Mouse (Mus musculus) midbrain, embryonic 14.5 days (tissue): ENCODE data around the gene Gm17387. TPM values are rescaled to one million over a fixed set of nuclear protein-coding genes. Genes with fewer than 3 reads are reported as not detected.

Source experiments
- ATAC-seq: fragments of 200-750 bp; cut with Nextera tagmentation; 2 replicates; pipeline ENCODE4 v1.8.0; 2017; ENCODE audit warnings: moderate number of reproducible peaks, moderate library complexity; ENCODE audit not compliant: low FRiP score, low TSS enrichment
- DNase-seq: peaks from one replicate; pipeline ENCODE4 v3.0.0-alpha.2; 2015
- H3K27ac ChIP-seq: fragments of 300-500 bp; sonication (generic); replicated peaks from 2 replicates; pipeline ENCODE4 v1.5.1; 2014; ENCODE audit warnings: mild to moderate bottlenecking, low read depth, low read length, moderate library complexity
- H3K27me3 ChIP-seq: fragments of 300-500 bp; sonication (generic); 2 replicates; pipeline ENCODE4 v1.6.1; 2014; ENCODE audit warnings: low read length, control low read depth, mixed read lengths; ENCODE audit not compliant: control insufficient read depth, insufficient read depth
- H3K36me3 ChIP-seq: fragments of 300-500 bp; sonication (generic); 2 replicates; pipeline ENCODE4 v1.6.1; 2014; ENCODE audit warnings: low read length, control low read depth; ENCODE audit not compliant: control insufficient read depth, insufficient read depth
- H3K4me1 ChIP-seq: fragments of 300-500 bp; sonication (generic); 2 replicates; pipeline ENCODE4 v1.6.1; 2014; ENCODE audit warnings: mild to moderate bottlenecking, antibody characterized with exemption, low read length, control low read depth; ENCODE audit not compliant: control insufficient read depth, insufficient read depth
- H3K4me2 ChIP-seq: fragments of 300-500 bp; sonication (generic); 2 replicates; pipeline ENCODE4 v1.6.1; 2014; ENCODE audit warnings: mild to moderate bottlenecking, low read length, moderate library complexity
- H3K4me3 ChIP-seq: fragments of 300-500 bp; sonication (generic); replicated peaks from 2 replicates; pipeline ENCODE4 v1.5.1; 2014; ENCODE audit warnings: low read depth, low read length
- H3K9ac ChIP-seq: fragments of 300-500 bp; sonication (generic); replicated peaks from 2 replicates; pipeline ENCODE4 v1.6.1; 2014; ENCODE audit warnings: mild to moderate bottlenecking, low read length, moderate library complexity
- H3K9me3 ChIP-seq: fragments of 300-500 bp; sonication (generic); 2 replicates; pipeline ENCODE4 v1.6.1; 2016; ENCODE audit warnings: low read length, control low read depth, mixed read lengths; ENCODE audit not compliant: control insufficient read depth
- WGBS: fragments of 180-500 bp; shearing (Covaris S2); extraction: QIAGEN DNeasy Blood & Tissue Kit; methylation state at CpG from one replicate; pipeline ENCODE4 v1.1.7; 2014; 5-methylcytosine and 5-hydroxymethylcytosine counted together
- polyA plus RNA-seq: library from polyadenylated mRNA; unstranded; fragments of >200 nt; fragmentation: Nextera tagmentation; extraction: Ambion mirVana; gene quantifications from 2 replicates; pipeline ENCODE4 v1.2.1, GENCODE M21; 2014

Gm17387 gene
- polyA plus RNA-seq, 1 experiment from 2014 or later: not detected

DNA sequence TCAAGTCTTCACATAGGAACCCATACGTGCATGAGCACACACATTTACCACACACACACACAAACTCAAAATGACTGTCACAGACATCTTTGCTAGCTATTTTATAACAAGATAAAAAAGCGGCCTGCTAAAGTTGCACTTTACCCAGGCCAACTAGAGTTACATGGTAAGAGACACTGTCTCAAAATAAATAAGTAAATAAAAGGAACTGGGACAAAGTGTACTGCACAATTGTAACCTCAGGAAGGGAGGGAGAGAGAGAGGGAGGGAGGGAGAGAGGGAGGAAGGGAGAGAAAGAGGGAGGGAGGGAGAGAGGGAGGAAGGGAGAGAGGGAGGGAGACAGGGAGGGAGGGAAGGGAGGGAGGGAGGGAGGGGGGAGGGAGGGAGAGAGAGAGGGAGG is 23.5 kb downstream of the Gm17387 start:
- H3K4me2 ChIP-seq: no peak overlapping the region
- no peak overlapping the region for H3K27ac ChIP-seq
- H3K9me3 ChIP-seq: no peaks in the 10 kb centered on the region; the same call in 1 of the 2 replicates
- no peaks in the 10 kb centered on the region for H3K27me3 ChIP-seq
- H3K36me3 ChIP-seq: no peaks in the 10 kb centered on the region
- H3K4me1 ChIP-seq: peaks cover 7% of the 10 kb centered on the region
- H3K9ac ChIP-seq: no peak overlapping the region
- ATAC-seq: no peak
- no peak overlapping the region for H3K4me3 ChIP-seq
- WGBS: 86% methylated on average over 2 of the region's 2 CpGs
- DNase-seq: no peak

DNA sequence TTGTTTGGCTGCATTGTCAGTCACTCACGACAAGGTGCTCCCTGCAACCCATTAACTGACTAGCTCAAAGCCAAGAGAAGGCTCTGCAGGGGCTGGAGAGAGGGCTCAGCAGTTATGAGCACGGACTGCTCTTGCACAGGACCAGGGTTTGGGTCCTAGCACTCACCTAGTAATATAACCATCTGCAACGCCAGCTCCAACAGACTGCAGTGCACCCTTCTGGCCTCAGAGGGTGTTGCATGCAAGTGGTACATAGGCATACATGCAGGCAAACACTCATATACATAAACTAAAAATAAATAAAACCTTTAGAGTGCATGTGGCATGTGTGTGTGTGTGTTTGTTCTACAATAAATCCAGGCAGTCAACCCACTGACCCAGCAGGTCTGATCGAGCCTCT is 26.9 kb downstream of the Gm17387 start:
- Histone ChIP-seq H3K4me1 (peaks cover 10% of the 10 kb centered on the region), H3K4me2 (no peak overlapping the region), H3K27ac (no peak overlapping the region), H3K4me3 (no peak overlapping the region), H3K9me3 (no peaks in the 10 kb centered on the region; the same call in 1 of the 2 replicates), H3K27me3 (no peaks in the 10 kb centered on the region), H3K36me3 (no peaks in the 10 kb centered on the region), H3K9ac (no peak overlapping the region)
- DNase-seq: no peak
- ATAC-seq: no peak
- WGBS: 88% methylated on average over 4 of the region's 4 CpGs

DNA sequence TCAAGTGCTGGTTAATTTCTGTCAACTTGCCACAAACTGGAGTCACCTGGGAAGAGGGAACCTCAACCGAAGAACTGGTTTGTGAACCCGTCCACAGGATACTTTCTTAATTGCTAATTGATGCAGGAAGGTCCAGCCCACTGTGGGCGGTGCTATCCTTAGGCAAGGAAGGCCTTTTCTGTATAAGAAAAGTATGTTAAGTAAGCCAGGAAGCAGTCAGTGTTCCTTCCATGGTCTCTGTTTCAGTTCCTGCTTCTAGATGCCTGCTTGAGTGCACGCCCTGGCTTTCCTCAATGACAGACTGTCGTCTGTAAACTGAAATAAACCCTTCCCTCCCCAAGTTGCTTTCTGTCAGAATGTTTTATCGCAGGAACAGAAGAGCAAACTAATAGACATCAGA is 28.0 kb downstream of the Gm17387 start:
- Histone ChIP-seq H3K9me3 (no peaks in the 10 kb centered on the region; the same call in 1 of the 2 replicates), H3K4me2 (no peak overlapping the region), H3K9ac (no peak overlapping the region), H3K4me1 (peaks cover 15% of the 10 kb centered on the region), H3K4me3 (no peak overlapping the region), H3K27me3 (no peaks in the 10 kb centered on the region), H3K27ac (no peak overlapping the region), H3K36me3 (no peaks in the 10 kb centered on the region)
- ATAC-seq (no peak), DNase-seq (no peak)
- WGBS: 93% methylated on average over 6 of the region's 6 CpGs

DNA sequence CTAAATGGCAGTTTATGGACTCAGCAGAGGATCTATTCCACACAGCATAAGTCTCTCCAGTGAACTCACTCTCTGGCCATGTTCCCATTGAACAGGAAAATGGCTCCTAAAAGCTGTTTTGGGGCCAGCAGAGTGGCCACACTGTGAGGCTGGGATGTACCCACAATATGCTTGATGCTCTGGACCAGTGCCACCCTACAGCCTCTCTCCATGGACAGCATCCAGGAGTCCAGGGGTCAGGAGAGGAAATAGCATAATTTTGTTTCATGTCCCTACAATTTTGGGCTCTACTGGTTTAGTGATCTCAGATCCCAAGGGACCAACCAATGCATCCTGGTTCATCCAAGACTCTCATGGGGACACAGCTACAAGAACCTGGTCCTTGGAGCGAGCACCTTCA is 28.6 kb downstream of the Gm17387 start:
- H3K4me1 ChIP-seq: peaks cover 21% of the 10 kb centered on the region
- no peak overlapping the region for H3K4me3 ChIP-seq
- 95% methylated on average over 1 of the region's 1 CpGs for WGBS
- H3K9ac ChIP-seq: no peak overlapping the region
- H3K27me3 ChIP-seq: no peaks in the 10 kb centered on the region
- H3K36me3 ChIP-seq: no peaks in the 10 kb centered on the region
- no peak overlapping the region for H3K4me2 ChIP-seq
- DNase-seq (no peak), ATAC-seq (no peak)
- H3K27ac ChIP-seq: no peak overlapping the region
- H3K9me3 ChIP-seq: no peaks in the 10 kb centered on the region; the same call in 1 of the 2 replicates

DNA sequence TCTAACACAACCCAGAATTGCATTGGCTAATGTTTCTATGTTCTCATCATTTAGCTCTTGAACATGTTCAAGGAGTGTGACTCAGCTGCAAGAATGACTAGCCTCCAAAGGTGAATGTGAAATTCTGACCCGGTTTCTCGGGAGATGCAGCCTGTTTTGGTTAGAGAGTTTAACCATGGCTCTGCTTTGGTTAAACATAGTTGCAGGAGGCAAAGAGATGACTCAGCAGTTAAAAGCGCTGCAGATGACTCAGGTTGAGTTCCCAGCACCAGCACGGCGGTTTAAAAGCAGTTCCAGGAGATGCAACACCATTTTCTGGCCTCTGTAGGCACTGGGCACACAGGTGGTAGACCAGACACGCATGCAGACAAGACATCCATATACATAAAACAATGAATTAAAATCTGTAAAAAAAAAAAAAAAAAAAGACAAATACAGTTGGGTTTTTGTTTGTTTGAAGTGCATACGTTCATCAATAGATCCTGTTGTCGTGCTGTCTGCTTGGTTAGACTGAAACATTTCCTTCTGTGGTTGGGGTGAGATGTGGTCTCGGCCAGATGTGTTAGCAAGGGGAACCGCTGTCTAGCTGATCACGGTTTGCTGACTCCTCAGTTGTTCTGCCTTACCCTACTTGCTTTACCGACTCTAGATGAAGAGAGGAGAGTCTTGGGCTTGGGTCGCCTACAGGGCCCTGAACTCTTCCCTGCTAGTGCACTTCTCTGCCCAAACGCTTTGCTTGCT is 29.8 kb downstream of the Gm17387 start:
- Histone ChIP-seq H3K27ac (no peak overlapping the region), H3K4me1 (peaks cover 23% of the 10 kb centered on the region), H3K4me2 (no peak overlapping the region), H3K36me3 (peaks cover 8% of the 10 kb centered on the region; the same call in 1 of the 2 replicates), H3K4me3 (no peak overlapping the region), H3K27me3 (no peaks in the 10 kb centered on the region), H3K9ac (no peak overlapping the region), H3K9me3 (no peaks in the 10 kb centered on the region; the same call in 1 of the 2 replicates)
- no peak for ATAC-seq
- 96% methylated on average over 14 of the region's 14 CpGs for WGBS
- DNase-seq: no peak

DNA sequence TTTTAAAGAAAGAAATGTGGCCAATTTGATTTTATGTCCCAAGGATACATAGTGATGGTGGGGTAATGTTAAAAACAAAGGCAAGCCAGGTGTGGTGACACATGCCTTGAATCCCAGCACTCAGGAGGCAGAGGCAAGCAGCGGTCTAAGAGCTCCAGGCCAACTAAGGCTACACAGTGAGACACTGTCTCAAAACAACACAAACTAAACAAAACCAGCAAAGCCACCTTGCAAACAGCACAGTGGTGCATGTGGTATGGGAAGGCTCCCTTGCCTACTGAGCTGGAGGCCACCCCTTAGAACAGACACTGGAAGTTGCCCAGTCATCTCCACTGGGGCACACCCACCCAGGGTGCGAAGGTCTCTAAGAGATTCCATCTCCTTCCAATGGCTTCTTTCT is 31.0 kb downstream of the Gm17387 start:
- Histone ChIP-seq H3K9me3 (no peaks in the 10 kb centered on the region; the same call in 1 of the 2 replicates), H3K4me2 (peak overlapping the region; percentile 83), H3K36me3 (peaks cover 19% of the 10 kb centered on the region), H3K27ac (peak overlapping the region; percentile 94), H3K9ac (peak overlapping the region; percentile 98), H3K4me3 (peak overlapping the region; percentile 85), H3K4me1 (peaks cover 23% of the 10 kb centered on the region), H3K27me3 (no peaks in the 10 kb centered on the region)
- DNase-seq: no peak
- ATAC-seq: 0 out of 2 replicates have a peak, but pooled peaks have one; percentile 1
- WGBS: 65% methylated on average over 2 of the region's 2 CpGs

DNA sequence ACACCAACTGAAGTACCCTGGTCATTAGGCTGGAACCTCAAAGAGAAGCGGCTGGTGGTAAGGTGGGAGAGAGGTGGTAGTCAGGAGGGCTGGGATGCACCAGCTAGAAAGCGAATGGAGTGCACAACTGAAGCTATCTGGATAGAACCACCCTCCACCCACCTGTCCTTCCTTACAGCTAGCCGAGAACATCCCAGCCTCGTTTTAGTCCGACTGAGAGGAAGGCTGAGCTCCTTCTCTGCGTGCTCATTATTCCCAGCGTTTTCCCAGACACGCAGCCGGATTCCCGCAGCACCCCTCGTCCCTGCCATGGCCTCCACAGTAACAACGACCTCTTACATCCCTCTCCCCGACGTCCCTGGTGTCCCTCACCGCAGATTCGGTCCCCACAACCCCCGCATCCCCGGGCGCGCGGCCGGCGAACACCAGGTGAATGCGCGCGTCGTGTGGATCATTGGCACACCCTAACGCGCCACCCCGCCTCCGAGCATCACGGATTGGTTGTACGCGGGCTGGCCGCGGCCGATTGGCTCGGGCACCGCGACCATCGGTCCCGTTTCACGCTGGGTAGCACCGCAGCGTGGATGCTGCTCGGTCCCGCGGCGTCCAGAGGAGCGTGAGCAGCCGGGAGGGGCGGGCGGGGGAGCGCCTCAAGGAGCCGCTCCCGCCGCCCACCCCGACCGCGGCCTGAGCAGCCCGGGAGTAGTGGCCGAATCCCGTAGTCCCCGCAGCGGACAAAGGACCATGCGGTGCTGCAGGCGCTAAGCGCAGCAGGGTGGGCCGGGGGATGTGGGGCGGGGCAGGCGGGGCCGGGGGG is 31.7 kb downstream of the Gm17387 start, which contains the start of gene B4galnt4:
Gene B4galnt4, plus strand, starts transcription at position 679 of the 817 bp plus-strand sequence.
- Histone ChIP-seq H3K4me1 (peaks cover 23% of the 10 kb centered on the region), H3K27ac (peak within 1 kb of the TSS; percentile 94), H3K9ac (peak within 1 kb of the TSS; percentile 98), H3K4me2 (peak within 1 kb of the TSS; percentile 83), H3K36me3 (peaks cover 26% of the 10 kb centered on the region), H3K9me3 (no peaks in the 10 kb centered on the region; the same call in 1 of the 2 replicates), H3K4me3 (peak within 1 kb of the TSS; percentile 85), H3K27me3 (no peaks in the 10 kb centered on the region)
- DNase-seq: peak; percentile 97
- under 1% methylated on average over 60 of the region's 72 CpGs for WGBS
- ATAC-seq: peak; percentile 96

DNA sequence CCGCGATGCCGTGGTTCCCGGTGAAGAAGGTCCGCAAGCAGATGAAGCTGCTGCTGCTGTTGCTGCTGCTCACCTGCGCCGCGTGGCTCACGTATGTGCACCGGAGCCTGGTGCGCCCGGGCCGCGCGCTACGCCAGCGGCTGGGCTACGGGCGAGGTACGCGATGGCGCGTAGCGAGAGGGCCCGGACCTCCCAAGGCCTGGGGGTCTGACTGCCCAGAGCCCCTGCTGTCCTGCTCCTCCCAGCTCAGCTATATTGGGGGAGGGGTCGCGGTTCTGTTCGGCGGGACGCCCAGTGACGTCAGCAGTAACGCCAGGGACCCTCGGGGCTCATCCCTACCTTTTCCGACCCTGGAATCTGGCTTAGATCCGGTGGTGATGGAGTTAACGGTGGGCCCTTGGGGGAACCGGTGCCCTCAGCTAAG is 32.4 kb downstream of the Gm17387 start:
- H3K9me3 ChIP-seq: no peaks in the 10 kb centered on the region
- peak overlapping the region; percentile 98 for H3K9ac ChIP-seq
- peak overlapping the region; percentile 85 for H3K4me3 ChIP-seq
- DNase-seq: peak; percentile 71
- H3K4me1 ChIP-seq: peaks cover 23% of the 10 kb centered on the region
- no peaks in the 10 kb centered on the region for H3K27me3 ChIP-seq
- H3K4me2 ChIP-seq: peak overlapping the region; percentile 83
- ATAC-seq: peak; percentile 53; the same call in 1 of the 2 replicates
- WGBS: under 1% methylated on average over 37 of the region's 37 CpGs
- H3K36me3 ChIP-seq: peaks cover 33% of the 10 kb centered on the region
- H3K27ac ChIP-seq: peak overlapping the region; percentile 94
